20 mouse cellular contexts compared by ENCODE assay signal in the genomic region with DNA sequence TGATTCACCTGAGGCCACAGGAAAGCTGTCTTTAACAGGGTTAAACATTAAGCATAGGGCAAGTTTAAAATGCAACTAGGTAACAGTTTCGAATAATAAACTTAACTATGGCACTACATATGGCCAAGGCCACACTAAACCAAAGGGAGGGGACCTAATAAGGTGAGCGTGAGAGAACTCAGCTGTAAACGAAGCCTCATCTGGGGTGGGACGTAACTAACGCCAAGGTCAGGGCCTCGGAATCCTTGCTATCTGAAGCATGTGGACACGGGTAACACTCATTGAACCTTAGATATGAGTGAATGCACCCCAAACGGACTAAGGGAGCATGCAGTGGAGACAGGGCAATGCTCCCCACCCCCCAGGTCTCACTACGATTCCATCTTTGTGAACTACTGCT. TPM values are rescaled to one million over a fixed set of nuclear protein-coding genes. Genes with fewer than 3 reads are reported as not detected.
DNase-seq lines count a peak whose midpoint lies in the region; ATAC-seq and TF ChIP-seq lines count a peak whose summit lies in the region.
"Had no signal": no experiment of that assay in that cellular context is flagged by ENCODE, and none has a peak within 500 bp of the region (broad histone marks: within the 10 kb centered on the region; RNA-seq: fewer than 3 reads in every experiment).

No protein-coding gene starts in this region.

- peak; percentile 74 for ATAC-seq in intestine, embryonic 15.5 days
- peak; percentile 83 for ATAC-seq in kidney, embryonic 15.5 days (replicated peaks; ENCODE audit: low FRiP score)
- 0 out of 2 replicates have a peak, but pooled peaks have one; percentile 9 for ATAC-seq in liver, postnatal 0 days
- no peak for ATAC-seq in midbrain, embryonic 16.5 days
- no peak for ATAC-seq in hindbrain, embryonic 12.5 days (ENCODE audit: low FRiP score)
- ATAC-seq: CD4-positive, CD25-positive, alpha-beta regulatory T cell, adult 4 months; hindbrain, postnatal 0 days; midbrain, embryonic 15.5 days had no signal

- no peaks in the 10 kb centered on the region for H3K36me3 ChIP-seq in intestine, embryonic 15.5 days
- no peaks in the 10 kb centered on the region for H3K36me3 ChIP-seq in kidney, embryonic 15.5 days
- no peaks in the 10 kb centered on the region for H3K36me3 ChIP-seq in liver, postnatal 0 days (replicated peaks; ENCODE audit: insufficient read depth, low read length)
- no peaks in the 10 kb centered on the region for H3K36me3 ChIP-seq in midbrain, embryonic 16.5 days (ENCODE audit: control insufficient read depth, insufficient read depth, low read length)
- H3K36me3 ChIP-seq in hindbrain, embryonic 12.5 days = no peaks in the 10 kb centered on the region
- H3K36me3 ChIP-seq: embryonic facial prominence, embryonic 15.5 days; forebrain, embryonic 10.5 days; limb, embryonic 12.5 days; midbrain, embryonic 15.5 days; stomach, embryonic 15.5 days had no signal

- WGBS in intestine, embryonic 15.5 days = 53% methylated on average over 9 of the region's 9 CpGs
- WGBS in kidney, embryonic 15.5 days = 52% methylated on average over 9 of the region's 9 CpGs
- WGBS in liver, postnatal 0 days (ENCODE audit: insufficient replicate concordance) = 60% methylated on average over 9 of the region's 9 CpGs
- 86% methylated on average over 9 of the region's 9 CpGs for WGBS in midbrain, embryonic 16.5 days
- 83% methylated on average over 9 of the region's 9 CpGs for WGBS in hindbrain, embryonic 12.5 days

- no peak overlapping the region for H3K4me3 ChIP-seq in intestine, embryonic 15.5 days (replicated peaks)
- no peak overlapping the region for H3K4me3 ChIP-seq in kidney, embryonic 15.5 days (replicated peaks)
- H3K4me3 ChIP-seq in liver, postnatal 0 days (ENCODE audit: low read depth, low read length) = no peak overlapping the region
- no peak overlapping the region for H3K4me3 ChIP-seq in midbrain, embryonic 16.5 days (ENCODE audit: low read depth, low read length)
- no peak overlapping the region for H3K4me3 ChIP-seq in hindbrain, embryonic 12.5 days
- H3K4me3 ChIP-seq: embryonic facial prominence, embryonic 15.5 days; forebrain, embryonic 10.5 days; limb, embryonic 12.5 days; midbrain, embryonic 15.5 days; stomach, embryonic 15.5 days had no signal

- 0 out of 2 replicates have a peak, but pooled peaks cover 6% of the 10 kb centered on the region for H3K4me1 ChIP-seq in intestine, embryonic 15.5 days (replicated peaks)
- peaks cover 19% of the 10 kb centered on the region for H3K4me1 ChIP-seq in kidney, embryonic 15.5 days
- H3K4me1 ChIP-seq in liver, postnatal 0 days (ENCODE audit: insufficient read depth) = peaks cover 10% of the 10 kb centered on the region
- H3K4me1 ChIP-seq in midbrain, embryonic 16.5 days (ENCODE audit: control insufficient read depth, insufficient read depth, low read length) = peaks cover 3% of the 10 kb centered on the region; the same call in 1 of the 2 replicates
- H3K4me1 ChIP-seq in hindbrain, embryonic 12.5 days = peaks cover 4% of the 10 kb centered on the region

- H3K9me3 ChIP-seq in intestine, embryonic 15.5 days = no peaks in the 10 kb centered on the region
- no peaks in the 10 kb centered on the region for H3K9me3 ChIP-seq in kidney, embryonic 15.5 days (replicated peaks)
- no peaks in the 10 kb centered on the region for H3K9me3 ChIP-seq in liver, postnatal 0 days (ENCODE audit: low read length)
- H3K9me3 ChIP-seq in midbrain, embryonic 16.5 days (replicated peaks; ENCODE audit: control insufficient read depth, low read length, poor library complexity, severe bottlenecking) = no peaks in the 10 kb centered on the region
- no peaks in the 10 kb centered on the region for H3K9me3 ChIP-seq in hindbrain, embryonic 12.5 days (replicated peaks)
- H3K9me3 ChIP-seq: embryonic facial prominence, embryonic 15.5 days; forebrain, embryonic 10.5 days; limb, embryonic 12.5 days; midbrain, embryonic 15.5 days; stomach, embryonic 15.5 days had no signal

- TF ChIP-seq EP300 in liver, postnatal 0 days (IDR thresholded peaks at IDR 0.05; ENCODE audit: low read depth) = no peak

- DNase-seq in adrenal gland, postnatal 10 days = peak; percentile 0
- no peak for DNase-seq in adrenal gland, postnatal 25 days
- DNase-seq in liver, postnatal 0 days = no peak
- no peak for DNase-seq in spleen, postnatal 4 days (ENCODE audit: low spot score in 2 of 2)
- DNase-seq: cerebellum, adult 9-11 months; embryo, embryonic 11 days; gastrocnemius, postnatal 14 days; heart, postnatal 36 days; spleen, adult 18-20 months had no signal

- peak overlapping the region; percentile 10; the same call in 1 of the 2 replicates for H3K4me2 ChIP-seq in intestine, embryonic 15.5 days (replicated peaks)
- H3K4me2 ChIP-seq in kidney, embryonic 15.5 days = peak overlapping the region; percentile 12; the same call in 1 of the 2 replicates
- peak overlapping the region; percentile 38; the same call in 1 of the 2 replicates for H3K4me2 ChIP-seq in liver, postnatal 0 days (ENCODE audit: low read depth, low read length)
- no peak overlapping the region for H3K4me2 ChIP-seq in midbrain, embryonic 16.5 days (ENCODE audit: low read length)
- H3K4me2 ChIP-seq in hindbrain, embryonic 12.5 days (replicated peaks) = no peak overlapping the region
- H3K4me2 ChIP-seq: embryonic facial prominence, embryonic 15.5 days; limb, embryonic 12.5 days; midbrain, embryonic 15.5 days; stomach, embryonic 15.5 days had no signal

- peak overlapping the region; percentile 62; the same call in 1 of the 2 replicates for H3K27ac ChIP-seq in intestine, embryonic 15.5 days
- H3K27ac ChIP-seq in kidney, embryonic 15.5 days = peak overlapping the region; percentile 33; the same call in 1 of the 2 replicates
- peak overlapping the region; percentile 68 for H3K27ac ChIP-seq in liver, postnatal 0 days (ENCODE audit: low read depth)
- no peak overlapping the region for H3K27ac ChIP-seq in midbrain, embryonic 16.5 days (ENCODE audit: low read length)
- no peak overlapping the region for H3K27ac ChIP-seq in hindbrain, embryonic 12.5 days
- H3K27ac ChIP-seq: embryonic facial prominence, embryonic 15.5 days; forebrain, embryonic 10.5 days; hindbrain, postnatal 0 days; limb, embryonic 12.5 days; midbrain, embryonic 15.5 days; stomach, embryonic 15.5 days had no signal

- H3K27me3 ChIP-seq in intestine, embryonic 15.5 days (replicated peaks) = no peaks in the 10 kb centered on the region
- no peaks in the 10 kb centered on the region for H3K27me3 ChIP-seq in kidney, embryonic 15.5 days
- H3K27me3 ChIP-seq in liver, postnatal 0 days (ENCODE audit: insufficient read depth, low read length) = no peaks in the 10 kb centered on the region
- H3K27me3 ChIP-seq in midbrain, embryonic 16.5 days (ENCODE audit: control insufficient read depth, insufficient read depth, low read depth, low read length) = no peaks in the 10 kb centered on the region
- H3K27me3 ChIP-seq in hindbrain, embryonic 12.5 days = no peaks in the 10 kb centered on the region
- H3K27me3 ChIP-seq: embryonic facial prominence, embryonic 15.5 days; limb, embryonic 12.5 days; midbrain, embryonic 15.5 days; stomach, embryonic 15.5 days had no signal

- no peak for TF ChIP-seq CTCF in liver, postnatal 0 days (IDR thresholded peaks at IDR 0.05; ENCODE audit: low read depth)

- no peak overlapping the region for H3K9ac ChIP-seq in intestine, embryonic 15.5 days
- no peak overlapping the region for H3K9ac ChIP-seq in kidney, embryonic 15.5 days
- H3K9ac ChIP-seq in liver, postnatal 0 days (replicated peaks) = no peak overlapping the region
- H3K9ac ChIP-seq in midbrain, embryonic 16.5 days (ENCODE audit: low read depth, low read length) = no peak overlapping the region
- no peak overlapping the region for H3K9ac ChIP-seq in hindbrain, embryonic 12.5 days
- H3K9ac ChIP-seq: embryonic facial prominence, embryonic 15.5 days; limb, embryonic 12.5 days; midbrain, embryonic 15.5 days; stomach, embryonic 15.5 days had no signal

RNA-seq across cellular contexts. Expression of gene Entpd5, which starts 5.9 kb away (rescaled TPM):
- total RNA-seq in adrenal gland, postnatal 10 days (2021) = 10 to 100 TPM; 66.3 to 74.5 TPM
- 137 and 159 TPM in 2 replicates for total RNA-seq in adrenal gland, postnatal 25 days (2021)
- polyA plus RNA-seq in intestine, embryonic 15.5 days (2015; fragmentation: Nextera tagmentation; extraction: Ambion mirVana) = 37.1 and 39.5 TPM in 2 replicates
- polyA plus RNA-seq in kidney, embryonic 15.5 days (2015; fragmentation: Nextera tagmentation; extraction: Ambion mirVana) = 36.8 and 38.0 TPM in 2 replicates
- 23.5 and 24.8 TPM in 2 replicates for polyA plus RNA-seq in liver, postnatal 0 days (2015; fragmentation: Nextera tagmentation; extraction: Ambion mirVana)
- 13.8 and 15.2 TPM in 2 replicates for polyA plus RNA-seq in midbrain, embryonic 16.5 days (2015; fragmentation: Nextera tagmentation; extraction: Ambion mirVana)
- 11.9 and 12.3 TPM in 2 replicates for polyA plus RNA-seq in hindbrain, embryonic 12.5 days (2016; fragmentation: Nextera tagmentation; extraction: Ambion mirVana)

RNA-seq across cellular contexts. Expression of gene Bbof1, which starts 5.9 kb away (rescaled TPM):
- total RNA-seq in adrenal gland, postnatal 10 days (2021) = 1 to 10 TPM; 5.7 to 8.4 TPM
- total RNA-seq in adrenal gland, postnatal 25 days (2021) = 3.5 and 4.3 TPM in 2 replicates
- 0.52 and 0.80 TPM in 2 replicates for polyA plus RNA-seq in intestine, embryonic 15.5 days (2015; fragmentation: Nextera tagmentation; extraction: Ambion mirVana)
- polyA plus RNA-seq in kidney, embryonic 15.5 days (2015; fragmentation: Nextera tagmentation; extraction: Ambion mirVana) = 1.2 and 1.7 TPM in 2 replicates
- 0.34 and 0.51 TPM in 2 replicates for polyA plus RNA-seq in liver, postnatal 0 days (2015; fragmentation: Nextera tagmentation; extraction: Ambion mirVana)
- 4.6 and 4.7 TPM in 2 replicates for polyA plus RNA-seq in midbrain, embryonic 16.5 days (2015; fragmentation: Nextera tagmentation; extraction: Ambion mirVana)
- polyA plus RNA-seq in hindbrain, embryonic 12.5 days (2016; fragmentation: Nextera tagmentation; extraction: Ambion mirVana) = 1.2 and 2.6 TPM in 2 replicates

RNA-seq across cellular contexts. Expression of gene Rnf113a2, which starts 14.1 kb away (rescaled TPM):
- total RNA-seq in adrenal gland, postnatal 10 days (2021) = 10 to 100 TPM; 13.9 to 14.7 TPM
- total RNA-seq in adrenal gland, postnatal 25 days (2021) = 17.9 and 19.3 TPM in 2 replicates
- 21.6 and 23.6 TPM in 2 replicates for polyA plus RNA-seq in intestine, embryonic 15.5 days (2015; fragmentation: Nextera tagmentation; extraction: Ambion mirVana)
- polyA plus RNA-seq in kidney, embryonic 15.5 days (2015; fragmentation: Nextera tagmentation; extraction: Ambion mirVana) = 23.8 and 24.8 TPM in 2 replicates
- 13.3 and 13.9 TPM in 2 replicates for polyA plus RNA-seq in liver, postnatal 0 days (2015; fragmentation: Nextera tagmentation; extraction: Ambion mirVana)
- 22.3 and 22.4 TPM in 2 replicates for polyA plus RNA-seq in midbrain, embryonic 16.5 days (2015; fragmentation: Nextera tagmentation; extraction: Ambion mirVana)
- polyA plus RNA-seq in hindbrain, embryonic 12.5 days (2016; fragmentation: Nextera tagmentation; extraction: Ambion mirVana) = 29.2 and 29.9 TPM in 2 replicates

RNA-seq across cellular contexts. Expression of gene Fam161b, which starts 41.3 kb away (rescaled TPM):
- 1 to 10 TPM; 1.7 to 4.3 TPM for total RNA-seq in adrenal gland, postnatal 10 days (2021)
- 2.9 and 3.0 TPM in 2 replicates for total RNA-seq in adrenal gland, postnatal 25 days (2021)
- polyA plus RNA-seq in intestine, embryonic 15.5 days (2015; fragmentation: Nextera tagmentation; extraction: Ambion mirVana) = 2.4 and 2.6 TPM in 2 replicates
- polyA plus RNA-seq in kidney, embryonic 15.5 days (2015; fragmentation: Nextera tagmentation; extraction: Ambion mirVana) = 3.7 and 4.2 TPM in 2 replicates
- 0.15 and 0.31 TPM in 2 replicates for polyA plus RNA-seq in liver, postnatal 0 days (2015; fragmentation: Nextera tagmentation; extraction: Ambion mirVana)
- 21.1 and 24.0 TPM in 2 replicates for polyA plus RNA-seq in midbrain, embryonic 16.5 days (2015; fragmentation: Nextera tagmentation; extraction: Ambion mirVana)
- polyA plus RNA-seq in hindbrain, embryonic 12.5 days (2016; fragmentation: Nextera tagmentation; extraction: Ambion mirVana) = 13.6 and 15.8 TPM in 2 replicates

RNA-seq across cellular contexts. Expression of gene Coq6, which starts 41.5 kb away (rescaled TPM):
- total RNA-seq in adrenal gland, postnatal 10 days (2021) = 100 to 1,000 TPM; 100 to 114 TPM
- total RNA-seq in adrenal gland, postnatal 25 days (2021) = 53.9 and 67.3 TPM in 2 replicates
- 47.5 and 53.8 TPM in 2 replicates for polyA plus RNA-seq in intestine, embryonic 15.5 days (2015; fragmentation: Nextera tagmentation; extraction: Ambion mirVana)
- 50.2 and 53.3 TPM in 2 replicates for polyA plus RNA-seq in kidney, embryonic 15.5 days (2015; fragmentation: Nextera tagmentation; extraction: Ambion mirVana)
- polyA plus RNA-seq in liver, postnatal 0 days (2015; fragmentation: Nextera tagmentation; extraction: Ambion mirVana) = 17.6 and 18.7 TPM in 2 replicates
- polyA plus RNA-seq in midbrain, embryonic 16.5 days (2015; fragmentation: Nextera tagmentation; extraction: Ambion mirVana) = 40.7 and 43.7 TPM in 2 replicates
- 34.6 and 37.5 TPM in 2 replicates for polyA plus RNA-seq in hindbrain, embryonic 12.5 days (2016; fragmentation: Nextera tagmentation; extraction: Ambion mirVana)

Comparison
In these comparisons a context has a peak if more than half of its experiments do, and no peak if none do; other contexts are left out.
1. ATAC-seq: peak in intestine, embryonic 15.5 days (single experiment), kidney, embryonic 15.5 days (single experiment) and liver, postnatal 0 days (single experiment); none in midbrain, embryonic 16.5 days (single experiment) and hindbrain, embryonic 12.5 days (single experiment).
2. H3K27ac ChIP-seq: peak in intestine, embryonic 15.5 days (single experiment), kidney, embryonic 15.5 days (single experiment) and liver, postnatal 0 days (single experiment); none in midbrain, embryonic 16.5 days (single experiment) and hindbrain, embryonic 12.5 days (single experiment).
3. H3K4me2 ChIP-seq: peak in intestine, embryonic 15.5 days (single experiment), kidney, embryonic 15.5 days (single experiment) and liver, postnatal 0 days (single experiment); none in midbrain, embryonic 16.5 days (single experiment) and hindbrain, embryonic 12.5 days (single experiment).